Comparison of ENCODE assay signal across 8 mouse cellular contexts in genomic region chr14:31000816-31001306, GRCm38 (mm10). TPM values are rescaled to one million over a fixed set of nuclear protein-coding genes. Genes with fewer than 3 reads are reported as not detected.
A peak's percentile ranks its signal among the peaks of the same experiment; 100 is the strongest.
DNase-seq lines count a peak whose midpoint lies in the region; ATAC-seq and TF ChIP-seq lines count a peak whose summit lies in the region.

No protein-coding gene starts in this region.

- no peak for TF ChIP-seq POLR2A in olfactory bulb, adult 2 months (IDR thresholded peaks at IDR 0.05; ENCODE audit: insufficient read depth, low read depth, low read length)

- DNase-seq in lung, postnatal 14 days: no peak
- no peak for DNase-seq in limb, embryonic 11.5 days (ENCODE audit: low spot score)
- no peak for DNase-seq in ovary, adult 18-20 months (ENCODE audit: low spot score)
- no peak for DNase-seq in kidney, postnatal 10 days
- DNase-seq in yolk sac, embryonic 10.5 days (ENCODE audit: low spot score): no peak

- no peaks in the 10 kb centered on the region for H3K9me3 ChIP-seq in lung, embryonic 16.5 days (ENCODE audit: control insufficient read depth, low read length)
- no peaks in the 10 kb centered on the region for H3K9me3 ChIP-seq in embryonic facial prominence, embryonic 12.5 days
- H3K9me3 ChIP-seq in limb, embryonic 11.5 days (ENCODE audit: control insufficient read depth, low read length): no peaks in the 10 kb centered on the region

- H3K36me3 ChIP-seq in lung, embryonic 16.5 days (ENCODE audit: control insufficient read depth, insufficient read depth, low read length): no peaks in the 10 kb centered on the region
- H3K36me3 ChIP-seq in embryonic facial prominence, embryonic 12.5 days: peaks cover 12% of the 10 kb centered on the region; the same call in 1 of the 2 replicates
- 0 out of 2 replicates have a peak, but pooled peaks cover 5% of the 10 kb centered on the region for H3K36me3 ChIP-seq in limb, embryonic 11.5 days (ENCODE audit: control insufficient read depth, insufficient read depth, low read length)

- no peak for TF ChIP-seq CTCF in olfactory bulb, adult 2 months (IDR thresholded peaks at IDR 0.05; ENCODE audit: insufficient read depth, low read depth, low read length)

- ATAC-seq in lung, embryonic 16.5 days (ENCODE audit: low read depth): peak; percentile 17; the same call in 1 of the 2 replicates
- no peak for ATAC-seq in embryonic facial prominence, embryonic 12.5 days (ENCODE audit: insufficient number of reproducible peaks, insufficient read depth, low FRiP score, low TSS enrichment)
- ATAC-seq in limb, embryonic 11.5 days (ENCODE audit: insufficient number of reproducible peaks, low FRiP score, low TSS enrichment, low read depth): no peak

- peak overlapping the region; percentile 96 for H3K9ac ChIP-seq in lung, embryonic 16.5 days (ENCODE audit: low read length)
- peak overlapping the region; percentile 91 for H3K9ac ChIP-seq in embryonic facial prominence, embryonic 12.5 days
- peak overlapping the region; percentile 87 for H3K9ac ChIP-seq in limb, embryonic 11.5 days (ENCODE audit: low read length)

- under 1% methylated on average over 21 of the region's 21 CpGs for WGBS in lung, embryonic 16.5 days
- under 1% methylated on average over 21 of the region's 21 CpGs for WGBS in embryonic facial prominence, embryonic 12.5 days
- WGBS in limb, embryonic 11.5 days: under 1% methylated on average over 21 of the region's 21 CpGs
- under 1% methylated on average over 21 of the region's 21 CpGs for WGBS in olfactory bulb, adult 2 months

- H3K4me2 ChIP-seq in lung, embryonic 16.5 days (ENCODE audit: low read depth, low read length): peak overlapping the region; percentile 84
- peak overlapping the region; percentile 75 for H3K4me2 ChIP-seq in embryonic facial prominence, embryonic 12.5 days (replicated peaks)
- peak overlapping the region; percentile 86 for H3K4me2 ChIP-seq in limb, embryonic 11.5 days (ENCODE audit: low read depth, severe bottlenecking)

- peaks cover 10% of the 10 kb centered on the region for H3K4me1 ChIP-seq in lung, embryonic 16.5 days (replicated peaks; ENCODE audit: control insufficient read depth, insufficient read depth, low read length)
- H3K4me1 ChIP-seq in embryonic facial prominence, embryonic 12.5 days: peaks cover 8% of the 10 kb centered on the region; the same call in 1 of the 2 replicates
- peaks cover 3% of the 10 kb centered on the region; the same call in 1 of the 2 replicates for H3K4me1 ChIP-seq in limb, embryonic 11.5 days (ENCODE audit: control insufficient read depth, insufficient read depth, low read length)
- H3K4me1 ChIP-seq in olfactory bulb, adult 2 months (ENCODE audit: control insufficient read depth, insufficient read depth, low read length): peaks cover 8% of the 10 kb centered on the region

- peak overlapping the region; percentile 25 for H3K27ac ChIP-seq in lung, embryonic 16.5 days (ENCODE audit: low read length)
- H3K27ac ChIP-seq in embryonic facial prominence, embryonic 12.5 days: peak overlapping the region; percentile 91
- peak overlapping the region; percentile 89; the same call in 1 of the 2 replicates for H3K27ac ChIP-seq in limb, embryonic 11.5 days (replicated peaks; ENCODE audit: low read depth, low read length)
- H3K27ac ChIP-seq in olfactory bulb, adult 2 months (ENCODE audit: insufficient read depth, low read depth, low read length): peak overlapping the region; percentile 72

- H3K27me3 ChIP-seq in lung, embryonic 16.5 days (ENCODE audit: control insufficient read depth, insufficient read depth, low read depth, low read length): no peaks in the 10 kb centered on the region
- H3K27me3 ChIP-seq in embryonic facial prominence, embryonic 12.5 days: no peaks in the 10 kb centered on the region
- no peaks in the 10 kb centered on the region for H3K27me3 ChIP-seq in limb, embryonic 11.5 days (ENCODE audit: control insufficient read depth, insufficient read depth, low read length)

- peak overlapping the region; percentile 96 for H3K4me3 ChIP-seq in lung, embryonic 16.5 days (ENCODE audit: low read length)
- peak overlapping the region; percentile 94 for H3K4me3 ChIP-seq in embryonic facial prominence, embryonic 12.5 days
- H3K4me3 ChIP-seq in limb, embryonic 11.5 days (ENCODE audit: low read depth, low read length): peak overlapping the region; percentile 91
- peak overlapping the region; percentile 90 for H3K4me3 ChIP-seq in olfactory bulb, adult 2 months (ENCODE audit: insufficient read depth, low read depth, low read length)

RNA-seq across cellular contexts. Expression of gene Glt8d1, which starts 0.3 kb away (rescaled TPM):
- 67.9 and 70.2 TPM in 2 replicates for polyA plus RNA-seq in lung, embryonic 16.5 days (2015; fragmentation: Nextera tagmentation; extraction: Ambion mirVana)
- 61.2 and 67.4 TPM in 2 replicates for polyA plus RNA-seq in embryonic facial prominence, embryonic 12.5 days (2016; fragmentation: Nextera tagmentation; extraction: Ambion mirVana)
- polyA plus RNA-seq in limb, embryonic 11.5 days (2014; fragmentation: Nextera tagmentation; extraction: Ambion mirVana): 42.4 and 47.8 TPM in 2 replicates
- polyA plus RNA-seq in olfactory bulb, adult 2 months (2012; ENCODE audit: insufficient read depth, insufficient read length, low replicate concordance, missing spikeins): not detected in 2 replicates

RNA-seq across cellular contexts. Expression of gene Spcs1, which starts 0.6 kb away (rescaled TPM):
- polyA plus RNA-seq in lung, embryonic 16.5 days (2015; fragmentation: Nextera tagmentation; extraction: Ambion mirVana): 434 and 441 TPM in 2 replicates
- 337 and 341 TPM in 2 replicates for polyA plus RNA-seq in embryonic facial prominence, embryonic 12.5 days (2016; fragmentation: Nextera tagmentation; extraction: Ambion mirVana)
- 277 and 305 TPM in 2 replicates for polyA plus RNA-seq in limb, embryonic 11.5 days (2014; fragmentation: Nextera tagmentation; extraction: Ambion mirVana)
- polyA plus RNA-seq in olfactory bulb, adult 2 months (2012; ENCODE audit: insufficient read depth, insufficient read length, low replicate concordance, missing spikeins): not detected in 2 replicates

RNA-seq across cellular contexts. Expression of gene Pbrm1, which starts 18.1 kb away (rescaled TPM):
- 115 and 120 TPM in 2 replicates for polyA plus RNA-seq in lung, embryonic 16.5 days (2015; fragmentation: Nextera tagmentation; extraction: Ambion mirVana)
- 176 and 178 TPM in 2 replicates for polyA plus RNA-seq in embryonic facial prominence, embryonic 12.5 days (2016; fragmentation: Nextera tagmentation; extraction: Ambion mirVana)
- polyA plus RNA-seq in limb, embryonic 11.5 days (2014; fragmentation: Nextera tagmentation; extraction: Ambion mirVana): 135 and 136 TPM in 2 replicates
- 82.9 and 393 TPM in 2 replicates for polyA plus RNA-seq in olfactory bulb, adult 2 months (2012; ENCODE audit: insufficient read depth, insufficient read length, low replicate concordance, missing spikeins)

RNA-seq across cellular contexts. Expression of gene Gnl3, which starts 18.1 kb away (rescaled TPM):
- 65.8 and 76.2 TPM in 2 replicates for polyA plus RNA-seq in lung, embryonic 16.5 days (2015; fragmentation: Nextera tagmentation; extraction: Ambion mirVana)
- polyA plus RNA-seq in embryonic facial prominence, embryonic 12.5 days (2016; fragmentation: Nextera tagmentation; extraction: Ambion mirVana): 99.5 and 121 TPM in 2 replicates
- 126 and 129 TPM in 2 replicates for polyA plus RNA-seq in limb, embryonic 11.5 days (2014; fragmentation: Nextera tagmentation; extraction: Ambion mirVana)
- not detected in 2 replicates for polyA plus RNA-seq in olfactory bulb, adult 2 months (2012; ENCODE audit: insufficient read depth, insufficient read length, low replicate concordance, missing spikeins)

RNA-seq across cellular contexts. Expression of gene Nek4, which starts 49.7 kb away (rescaled TPM):
- polyA plus RNA-seq in lung, embryonic 16.5 days (2015; fragmentation: Nextera tagmentation; extraction: Ambion mirVana): 13.0 and 14.0 TPM in 2 replicates
- 16.1 and 19.0 TPM in 2 replicates for polyA plus RNA-seq in embryonic facial prominence, embryonic 12.5 days (2016; fragmentation: Nextera tagmentation; extraction: Ambion mirVana)
- polyA plus RNA-seq in limb, embryonic 11.5 days (2014; fragmentation: Nextera tagmentation; extraction: Ambion mirVana): 16.1 and 17.7 TPM in 2 replicates
- not detected in 2 replicates for polyA plus RNA-seq in olfactory bulb, adult 2 months (2012; ENCODE audit: insufficient read depth, insufficient read length, low replicate concordance, missing spikeins)

Comparison
In these comparisons a context has a peak if more than half of its experiments do, and no peak if none do; other contexts are left out.
1. H3K27ac ChIP-seq: peak in every context shown above with its lines; median percentile 91 in embryonic facial prominence, embryonic 12.5 days; 89 in limb, embryonic 11.5 days; 72 in olfactory bulb, adult 2 months; 25 in lung, embryonic 16.5 days.
2. RNA of gene Glt8d1, which starts 0.3 kb away (polyA plus RNA-seq): 67.9 to 70.2 TPM in lung, embryonic 16.5 days, 61.2 to 67.4 TPM in embryonic facial prominence, embryonic 12.5 days and 42.4 to 47.8 TPM in limb, embryonic 11.5 days; not detected in olfactory bulb, adult 2 months; every median in the first group is over 10 times any median in the second.
3. Peak in every context shown above with its lines, with median percentiles within 50 percentile points of each other: H3K4me2 ChIP-seq, H3K4me3 ChIP-seq and H3K9ac ChIP-seq.